Mouse (Mus musculus) forebrain, embryonic 16.5 days (tissue): ENCODE measurements at regions not wholly inside any gene's neighbourhood (a gene's known extent, or its start where the extent isn't known, plus 50 kb on each side); places are given as distances from the start of the nearest gene placed in this dataset.

Source experiments
- ATAC-seq: fragments of 200-750 bp; cut with Nextera tagmentation; 2 replicates; pipeline ENCODE4 v1.8.0; 2017; ENCODE audit warnings: mild to moderate bottlenecking, moderate library complexity
- H3K27ac ChIP-seq: fragments of 300-500 bp; sonication (generic); 2 replicates; pipeline ENCODE4 v1.5.1; 2014; ENCODE audit warnings: low read length, control low read depth
- H3K27me3 ChIP-seq: fragments of 300-500 bp; sonication (generic); replicated peaks from 2 replicates; pipeline ENCODE4 v1.6.1; 2014; ENCODE audit warnings: low read length; ENCODE audit not compliant: control insufficient read depth, insufficient read depth
- H3K36me3 ChIP-seq: fragments of 300-500 bp; sonication (generic); 2 replicates; pipeline ENCODE4 v1.6.1; 2014; ENCODE audit not compliant: control insufficient read depth, insufficient read depth
- H3K4me1 ChIP-seq: fragments of 300-500 bp; sonication (generic); replicated peaks from 2 replicates; pipeline ENCODE4 v1.6.1; 2014; ENCODE audit warnings: low read length; ENCODE audit not compliant: control insufficient read depth, insufficient read depth
- H3K4me2 ChIP-seq: fragments of 300-500 bp; sonication (generic); 2 replicates; pipeline ENCODE4 v1.6.1; 2014; ENCODE audit warnings: mild to moderate bottlenecking, low read length, control low read depth
- H3K4me3 ChIP-seq: fragments of 300-500 bp; sonication (generic); replicated peaks from 2 replicates; pipeline ENCODE4 v1.5.1; 2014; ENCODE audit warnings: mild to moderate bottlenecking, low read length, control low read depth
- H3K9ac ChIP-seq: fragments of 300-500 bp; sonication (generic); replicated peaks from 2 replicates; pipeline ENCODE4 v1.6.1; 2014; ENCODE audit warnings: low read depth, low read length, control low read depth
- H3K9me3 ChIP-seq: fragments of 300-500 bp; sonication (generic); 2 replicates; pipeline ENCODE4 v1.6.1; 2016; ENCODE audit warnings: low read length; ENCODE audit not compliant: control insufficient read depth
- WGBS: fragments of 180-500 bp; shearing (Covaris S2); extraction: QIAGEN DNeasy Blood & Tissue Kit; methylation state at CpG from one replicate; pipeline ENCODE4 v1.1.7; 2014; 5-methylcytosine and 5-hydroxymethylcytosine counted together

DNA sequence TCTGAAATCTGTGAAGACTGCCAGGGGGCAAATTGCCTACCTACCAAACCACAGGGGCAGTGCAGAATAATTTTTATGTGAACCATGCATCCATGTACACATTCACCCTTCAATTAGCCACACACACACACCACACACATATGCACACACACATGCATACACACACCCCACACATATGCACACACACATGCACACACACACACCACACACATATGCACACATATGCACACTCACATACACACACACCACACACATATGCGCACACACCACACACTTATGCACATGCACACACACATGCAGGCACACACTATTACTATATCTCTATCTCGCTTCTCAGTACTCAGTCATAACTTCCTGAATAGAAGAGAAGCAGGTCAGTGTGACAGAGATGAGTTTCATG, 95.9 kb upstream of the Cadm1 start:
- Histone ChIP-seq H3K27ac (no peak overlapping the region), H3K9me3 (no peaks in the 10 kb centered on the region), H3K4me2 (no peak overlapping the region), H3K9ac (no peak overlapping the region), H3K36me3 (no peaks in the 10 kb centered on the region), H3K4me3 (no peak overlapping the region), H3K4me1 (no peaks in the 10 kb centered on the region), H3K27me3 (no peaks in the 10 kb centered on the region)
- 96% methylated on average over 2 of the region's 2 CpGs for WGBS
- ATAC-seq, result no peak

DNA sequence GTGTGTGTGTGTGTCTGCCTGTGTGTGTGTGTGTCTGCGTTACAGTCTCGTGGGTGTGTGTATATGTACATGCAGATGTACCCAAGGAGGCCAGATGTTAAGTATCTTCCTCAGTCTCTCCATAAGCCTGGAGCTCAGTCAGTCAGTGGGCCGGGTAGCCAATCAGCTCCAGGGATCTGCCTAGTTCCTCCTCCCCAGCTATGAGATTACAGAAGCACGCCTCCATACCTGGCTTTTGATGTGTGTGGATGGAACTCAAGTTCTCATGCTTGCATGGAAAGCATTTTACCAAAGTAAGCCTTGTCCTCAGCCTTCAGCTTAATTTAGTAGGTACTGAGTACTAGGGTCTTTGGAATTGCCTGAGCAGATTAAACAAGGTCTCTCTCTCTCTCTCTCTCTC, 91.0 kb upstream of the Cadm1 start:
- H3K4me2 ChIP-seq, result no peak overlapping the region
- no peak overlapping the region for H3K4me3 ChIP-seq
- no peaks in the 10 kb centered on the region for H3K27me3 ChIP-seq
- ATAC-seq, result no peak
- 73% methylated on average over 4 of the region's 4 CpGs for WGBS
- no peaks in the 10 kb centered on the region for H3K4me1 ChIP-seq
- no peak overlapping the region for H3K9ac ChIP-seq
- no peak overlapping the region for H3K27ac ChIP-seq
- no peaks in the 10 kb centered on the region for H3K36me3 ChIP-seq
- no peaks in the 10 kb centered on the region for H3K9me3 ChIP-seq

DNA sequence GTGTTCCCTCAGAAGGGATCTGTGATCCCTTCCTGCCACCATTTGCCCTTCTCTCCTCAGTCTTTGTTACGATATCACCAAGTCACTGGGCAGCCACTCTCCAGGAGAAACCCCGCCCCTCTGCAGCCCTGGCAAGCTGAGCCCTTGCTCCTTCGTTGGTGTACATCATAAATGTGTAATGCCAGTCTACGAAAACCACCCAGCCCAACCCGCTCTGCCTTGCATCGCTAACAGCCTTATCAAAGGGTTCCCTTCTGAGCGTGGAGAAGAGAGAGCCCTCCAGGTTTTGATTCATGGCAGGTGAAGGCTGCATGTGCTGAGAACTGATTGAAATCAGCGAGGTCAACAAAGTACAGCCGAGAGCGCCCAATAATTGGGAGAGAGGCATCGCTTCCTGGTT, 90.5 kb upstream of the Cadm1 start:
- Histone ChIP-seq H3K27ac (no peak overlapping the region), H3K4me1 (no peaks in the 10 kb centered on the region), H3K4me3 (peak overlapping the region; percentile 2), H3K27me3 (no peaks in the 10 kb centered on the region), H3K9me3 (no peaks in the 10 kb centered on the region), H3K9ac (peak overlapping the region; percentile 6; the same call in 1 of the 2 replicates), H3K4me2 (peak overlapping the region; percentile 46), H3K36me3 (no peaks in the 10 kb centered on the region)
- no peak for ATAC-seq
- WGBS, result 30% methylated on average over 11 of the region's 11 CpGs

DNA sequence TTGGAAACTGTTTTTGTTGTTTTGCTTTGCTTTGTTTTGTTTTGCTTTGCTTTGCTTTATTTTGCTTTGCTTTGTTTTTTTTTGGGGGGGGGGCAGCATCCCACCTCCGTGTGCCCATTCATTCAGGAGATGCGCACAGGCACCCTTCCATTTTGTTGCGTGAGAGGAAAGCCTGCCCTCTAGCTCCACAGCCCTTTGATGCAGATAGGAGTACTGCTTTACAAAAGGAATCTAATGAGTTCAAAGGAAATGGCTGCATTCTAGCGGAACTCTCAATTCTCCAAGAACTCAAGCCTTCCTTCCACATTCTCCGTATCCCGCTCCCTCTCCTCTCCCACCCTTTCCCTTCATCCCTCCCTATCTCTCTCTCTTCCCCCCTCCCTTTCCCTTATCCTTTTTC, 89.8 kb upstream of the Cadm1 start:
- 13% methylated on average over 6 of the region's 6 CpGs for WGBS
- peak; percentile 64 for ATAC-seq
- H3K4me3 ChIP-seq, result peak overlapping the region; percentile 2

DNA sequence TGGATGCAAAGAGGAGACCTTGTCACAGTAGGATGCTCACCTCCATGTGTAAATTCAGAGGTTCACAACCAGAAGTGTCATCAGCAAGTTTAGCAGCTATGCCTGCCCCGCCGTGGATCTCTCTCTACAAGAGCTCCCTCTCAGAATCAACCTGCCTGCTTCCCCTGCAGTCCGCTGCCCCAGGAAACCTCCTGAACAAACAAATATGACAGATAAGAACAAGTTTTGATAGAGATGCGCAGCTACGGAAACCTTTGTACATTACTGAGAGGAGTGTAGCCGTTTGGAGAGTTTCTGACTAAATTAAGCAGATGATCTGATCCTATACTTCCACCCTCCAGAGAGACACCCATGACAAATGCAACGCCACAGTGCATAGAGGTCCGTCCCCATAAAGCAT, 88.8 kb upstream of the Cadm1 start:
- no peak for ATAC-seq
- no peaks in the 10 kb centered on the region for H3K27me3 ChIP-seq
- H3K36me3 ChIP-seq, result no peaks in the 10 kb centered on the region
- H3K4me1 ChIP-seq, result no peaks in the 10 kb centered on the region
- H3K9ac ChIP-seq, result no peak overlapping the region
- H3K4me3 ChIP-seq, result no peak overlapping the region
- no peak overlapping the region for H3K4me2 ChIP-seq
- H3K27ac ChIP-seq, result no peak overlapping the region
- WGBS, result 93% methylated on average over 8 of the region's 8 CpGs
- no peaks in the 10 kb centered on the region for H3K9me3 ChIP-seq

More for the DNA sequence above, 89.8 kb upstream of the Cadm1 start:
- H3K27me3 ChIP-seq, result no peaks in the 10 kb centered on the region
- peak overlapping the region; percentile 46 for H3K4me2 ChIP-seq
- no peaks in the 10 kb centered on the region for H3K4me1 ChIP-seq
- H3K9ac ChIP-seq, result no peak overlapping the region
- H3K27ac ChIP-seq, result no peak overlapping the region
- no peaks in the 10 kb centered on the region for H3K9me3 ChIP-seq
- no peaks in the 10 kb centered on the region for H3K36me3 ChIP-seq

DNA sequence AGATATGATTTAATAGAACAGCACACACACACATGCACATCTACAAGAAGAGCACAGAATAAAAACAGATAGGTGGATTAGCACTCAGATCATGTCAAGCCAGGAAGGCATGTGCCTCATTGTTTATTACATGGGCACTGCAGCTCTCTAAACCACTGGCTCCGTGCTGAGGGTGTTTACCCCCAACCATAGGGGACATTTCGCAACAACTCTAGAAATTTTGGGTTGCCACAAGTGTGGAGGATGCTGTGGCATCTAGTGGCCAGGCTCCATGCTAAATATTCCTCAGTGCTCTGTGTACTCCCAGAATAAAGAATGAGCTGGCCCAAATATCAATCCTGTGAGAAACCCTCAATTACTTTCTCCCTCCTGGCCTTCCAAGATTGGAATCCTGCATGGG, 85.8 kb upstream of the Cadm1 start:
- no peak overlapping the region for H3K9ac ChIP-seq
- no peaks in the 10 kb centered on the region for H3K4me1 ChIP-seq
- no peaks in the 10 kb centered on the region for H3K9me3 ChIP-seq
- H3K27ac ChIP-seq, result no peak overlapping the region
- H3K4me2 ChIP-seq, result no peak overlapping the region
- no peak for ATAC-seq
- no peak overlapping the region for H3K4me3 ChIP-seq
- H3K27me3 ChIP-seq, result no peaks in the 10 kb centered on the region
- WGBS, result 85% methylated on average over 2 of the region's 2 CpGs
- H3K36me3 ChIP-seq, result no peaks in the 10 kb centered on the region

DNA sequence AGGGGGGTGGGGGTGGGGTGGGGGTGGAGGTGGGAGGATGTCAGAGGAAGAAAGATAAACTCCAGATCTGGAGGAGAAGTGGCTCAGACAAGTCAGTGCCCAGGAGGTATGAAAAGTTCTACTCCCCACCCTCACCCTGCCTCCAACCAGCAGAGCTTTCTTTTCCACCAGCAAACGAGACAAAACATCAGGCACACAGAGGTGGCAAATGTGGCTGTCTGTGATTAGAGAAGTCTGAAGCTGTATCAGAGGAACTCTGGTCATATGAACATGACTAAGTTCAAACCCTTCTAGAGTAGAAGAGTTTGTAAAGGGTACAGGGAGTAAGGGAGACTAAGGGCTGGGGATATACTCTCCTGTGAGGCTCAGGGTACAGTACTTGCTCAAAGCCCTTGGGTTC, 85.2 kb upstream of the Cadm1 start:
- Histone ChIP-seq H3K36me3 (no peaks in the 10 kb centered on the region), H3K9me3 (no peaks in the 10 kb centered on the region), H3K4me1 (no peaks in the 10 kb centered on the region), H3K9ac (no peak overlapping the region), H3K27ac (no peak overlapping the region), H3K4me3 (no peak overlapping the region), H3K4me2 (no peak overlapping the region), H3K27me3 (no peaks in the 10 kb centered on the region)
- 50% methylated on average over 1 of the region's 1 CpGs for WGBS
- no peak for ATAC-seq

DNA sequence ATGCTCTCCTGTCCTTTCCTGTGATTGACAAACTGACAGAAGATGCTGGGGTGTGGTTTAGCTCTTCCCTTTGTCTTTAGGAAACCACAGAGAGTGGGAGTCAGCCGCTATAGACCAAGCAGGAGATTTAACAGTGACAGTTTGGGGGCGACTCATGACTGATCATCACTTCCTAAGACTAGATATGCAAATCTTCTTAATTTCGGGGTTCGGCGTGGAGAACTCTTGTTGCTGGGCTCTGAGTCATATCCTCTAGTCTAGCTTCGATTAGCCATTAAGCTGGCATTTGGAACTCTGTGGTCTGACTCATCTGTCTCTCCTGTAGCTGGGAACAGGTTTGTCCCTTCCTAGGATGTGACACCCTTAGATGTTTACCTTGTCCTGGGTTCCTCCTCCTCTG, 84.6 kb upstream of the Cadm1 start:
- Histone ChIP-seq H3K4me3 (no peak overlapping the region), H3K27ac (no peak overlapping the region), H3K9me3 (no peaks in the 10 kb centered on the region), H3K27me3 (no peaks in the 10 kb centered on the region), H3K4me2 (no peak overlapping the region), H3K36me3 (no peaks in the 10 kb centered on the region), H3K9ac (no peak overlapping the region), H3K4me1 (no peaks in the 10 kb centered on the region)
- WGBS, result 80% methylated on average over 6 of the region's 6 CpGs
- ATAC-seq, result no peak

DNA sequence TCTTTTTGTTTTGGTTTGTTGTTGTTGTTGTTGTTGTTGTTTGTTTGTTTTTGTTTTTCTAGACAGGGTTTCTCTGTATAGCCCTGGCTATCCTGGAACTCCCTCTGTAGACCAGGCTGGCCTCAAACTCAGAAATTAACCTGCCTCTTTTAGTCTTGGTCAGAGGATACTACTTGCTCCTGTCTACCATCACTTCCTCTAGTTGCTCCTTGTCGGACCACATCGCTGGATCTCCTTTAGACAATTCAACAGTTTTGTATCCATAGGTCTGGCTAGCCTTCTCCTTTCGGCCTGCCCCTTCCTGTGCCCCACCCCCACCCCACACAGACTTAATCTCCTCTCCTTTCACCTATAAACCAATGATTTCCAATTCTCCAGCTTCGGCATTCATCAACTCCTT, 77.2 kb upstream of the Cadm1 start:
- Histone ChIP-seq H3K27me3 (no peaks in the 10 kb centered on the region), H3K4me1 (no peaks in the 10 kb centered on the region), H3K4me3 (no peak overlapping the region), H3K4me2 (no peak overlapping the region), H3K27ac (no peak overlapping the region), H3K36me3 (no peaks in the 10 kb centered on the region), H3K9ac (no peak overlapping the region), H3K9me3 (no peaks in the 10 kb centered on the region)
- WGBS, result 76% methylated on average over 4 of the region's 4 CpGs
- no peak for ATAC-seq

DNA sequence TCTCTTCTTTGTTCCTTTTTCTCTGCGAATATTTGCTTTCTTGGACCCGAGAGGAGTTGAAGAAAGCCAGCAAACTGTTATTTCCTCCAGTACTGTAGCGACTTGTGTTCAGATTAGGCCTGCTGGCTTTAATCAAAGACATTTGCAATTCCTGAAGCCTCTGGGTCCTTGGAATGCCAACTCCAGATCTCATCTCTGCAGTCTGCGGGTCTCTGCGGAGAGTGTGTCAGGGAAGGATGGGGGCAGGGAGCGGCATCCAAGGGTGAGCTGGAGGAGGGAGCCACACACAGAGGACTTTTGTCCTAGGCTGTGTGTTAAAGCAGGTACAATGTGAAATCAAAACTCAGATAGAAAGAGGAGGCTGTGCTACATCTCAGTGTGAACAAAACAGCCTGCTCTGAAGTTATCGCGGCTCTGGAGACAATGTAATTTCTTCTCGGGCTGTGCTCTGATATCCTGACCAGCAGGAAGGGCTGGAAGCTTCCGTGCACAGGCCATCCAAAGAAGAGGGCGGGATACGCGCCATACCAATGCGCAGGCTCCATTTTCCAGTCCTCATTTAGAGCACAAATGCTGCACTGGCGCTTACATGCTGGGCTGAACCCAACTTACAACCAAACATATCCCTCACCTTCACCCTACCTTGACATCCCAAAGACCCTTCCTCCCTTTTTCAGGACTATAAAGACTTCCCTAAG, 71.1 kb upstream of the Cadm1 start:
- ATAC-seq, result no peak
- Histone ChIP-seq H3K4me1 (no peaks in the 10 kb centered on the region), H3K27ac (no peak overlapping the region), H3K4me2 (no peak overlapping the region), H3K9ac (no peak overlapping the region), H3K27me3 (no peaks in the 10 kb centered on the region), H3K4me3 (no peak overlapping the region), H3K9me3 (no peaks in the 10 kb centered on the region), H3K36me3 (no peaks in the 10 kb centered on the region)
- WGBS, result 47% methylated on average over 15 of the region's 15 CpGs
